Mouse (Mus musculus): Measurements from ENCODE around the gene Fgfr2.
"Not testable (repeated sequence)": the region's sequence is repeated elsewhere in the genome, so short reads cannot be mapped to it uniquely, and the experiment has no call there.

Fgfr2 gene

GRCm38 (mm10) chr7:130165408-130165807 lies 2957.7 kb downstream of the Fgfr2 start:
- DNase-seq = no peak

DNA sequence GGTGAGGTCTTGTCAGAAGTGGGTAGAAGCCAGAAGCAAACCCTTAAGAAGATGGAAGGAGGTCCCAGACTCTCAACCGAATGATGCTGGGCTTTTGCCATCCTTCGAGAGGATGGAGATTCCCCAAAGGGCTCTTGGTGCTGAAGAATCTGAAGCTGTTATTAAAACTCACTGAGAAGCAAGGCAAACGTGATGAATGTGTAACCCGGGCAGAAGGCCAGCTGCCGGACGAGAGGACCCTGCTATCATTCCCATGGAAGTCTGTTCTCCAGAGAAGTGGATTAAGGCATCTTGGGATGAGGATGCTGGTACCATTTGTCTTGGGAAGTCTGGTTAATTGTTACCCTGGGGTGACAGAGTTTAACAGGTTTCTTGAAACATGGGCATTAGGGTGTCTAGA lies 2960.4 kb downstream of the Fgfr2 start:
- DNase-seq = no peak

GRCm38 (mm10) chr7:130161581-130161980 lies 2961.6 kb downstream of the Fgfr2 start:
- DNase-seq = no peak

DNA sequence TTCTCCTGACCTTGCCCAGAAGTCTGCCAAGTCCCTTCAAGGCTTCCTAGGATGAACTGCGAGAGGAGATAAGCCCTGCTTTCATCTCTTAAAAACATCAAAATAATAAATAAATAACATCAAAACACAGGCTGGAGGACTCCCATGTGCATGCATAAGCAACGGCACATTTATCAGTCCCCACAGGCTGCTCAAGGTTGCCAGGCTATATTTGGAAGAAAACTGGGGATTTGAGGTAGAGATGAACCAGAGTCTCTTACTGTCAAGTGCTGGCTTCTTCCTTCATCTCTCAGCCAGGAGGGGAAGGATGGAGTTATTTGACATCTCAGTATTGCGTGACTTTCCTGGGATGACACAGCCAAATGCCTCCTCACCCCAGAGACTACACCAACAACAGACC lies 2964.3 kb downstream of the Fgfr2 start:
- no peak for DNase-seq

- no peak for DNase-seq
These were observed 2969.7 kb downstream of the Fgfr2 start for GRCm38 (mm10) chr7:130153363-130153969.

DNA sequence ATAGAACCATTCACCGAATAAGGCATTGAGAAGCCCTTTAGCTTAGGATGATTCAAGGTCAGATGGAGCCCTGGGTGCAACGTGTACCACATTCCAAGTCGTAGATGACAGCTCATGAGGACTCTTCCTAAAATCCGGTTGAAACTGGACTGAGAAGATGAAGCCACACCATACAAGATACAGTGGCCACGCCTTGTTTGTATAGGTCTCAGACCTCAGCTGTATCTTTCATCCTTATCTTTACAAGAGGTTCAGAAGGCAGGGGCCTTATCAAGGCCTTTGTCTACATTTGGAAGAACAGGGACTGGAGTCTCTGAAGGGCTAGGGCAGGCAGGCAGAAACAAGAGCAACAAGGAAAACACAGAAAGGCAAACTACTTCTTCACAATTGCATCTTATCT lies 2974.2 kb downstream of the Fgfr2 start:
- DNase-seq = no peak

DNA sequence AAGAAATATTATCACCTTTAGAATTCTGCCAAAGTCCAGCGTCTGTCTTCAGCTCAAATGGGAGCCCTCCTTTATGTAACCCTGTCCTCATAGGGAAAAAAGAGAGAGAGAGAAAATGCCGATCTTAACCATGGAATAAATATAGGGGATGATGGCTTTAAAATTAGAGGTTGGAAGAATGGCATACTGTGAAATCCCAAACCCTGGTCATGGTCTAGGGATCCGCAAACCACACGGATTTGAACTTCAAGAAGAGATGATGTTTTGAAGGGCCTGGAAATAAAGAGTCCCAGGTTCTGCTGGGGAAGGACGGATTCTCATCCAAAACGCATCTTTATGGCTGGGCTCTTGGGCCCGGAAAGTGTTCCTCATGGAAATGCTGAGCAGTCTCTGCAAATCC lies 2975.9 kb downstream of the Fgfr2 start:
- no peak for DNase-seq

DNA sequence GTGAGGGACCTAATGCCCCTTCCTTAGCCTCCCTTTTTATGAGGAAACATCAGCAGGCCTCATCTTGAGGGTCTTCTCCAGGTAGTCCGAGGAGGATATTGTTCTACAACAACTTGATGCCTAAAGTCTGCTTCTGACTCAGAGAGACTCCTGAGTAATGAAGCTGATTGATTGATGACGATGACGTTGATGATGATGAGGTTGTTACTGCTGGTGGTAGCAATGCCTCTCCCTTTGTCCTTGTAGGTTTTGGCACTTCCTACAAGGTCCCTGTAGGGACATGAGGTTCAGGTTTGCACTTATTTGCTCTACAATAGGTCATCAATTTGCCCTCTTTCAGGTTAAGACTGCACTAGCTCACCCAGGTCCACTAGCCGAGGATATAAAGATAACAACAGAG lies 2977.9 kb downstream of the Fgfr2 start:
- no peak for DNase-seq

DNA sequence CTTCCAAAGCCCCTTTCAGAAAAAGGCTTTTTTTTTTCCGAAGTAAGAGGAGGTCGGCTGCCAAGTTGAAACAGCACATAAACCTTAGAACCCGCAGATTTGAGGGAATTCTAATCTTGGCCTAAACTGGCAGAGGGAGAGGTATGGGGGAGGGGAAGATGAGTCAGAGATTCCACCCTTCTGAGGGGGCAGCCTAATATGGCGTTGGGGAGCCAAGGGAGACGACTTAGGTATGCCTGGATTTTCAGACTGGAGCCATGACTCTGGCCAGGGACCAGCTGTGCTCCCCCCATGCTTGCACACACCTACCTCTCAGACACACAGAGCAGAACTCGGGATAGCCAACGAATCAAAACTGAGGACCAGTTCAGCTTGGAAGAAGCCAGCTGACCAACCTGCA lies 2979.8 kb downstream of the Fgfr2 start:
- no peak for DNase-seq

- no peak for DNase-seq
These were observed 2981.9 kb downstream of the Fgfr2 start for GRCm38 (mm10) chr7:130141088-130141873.

DNA sequence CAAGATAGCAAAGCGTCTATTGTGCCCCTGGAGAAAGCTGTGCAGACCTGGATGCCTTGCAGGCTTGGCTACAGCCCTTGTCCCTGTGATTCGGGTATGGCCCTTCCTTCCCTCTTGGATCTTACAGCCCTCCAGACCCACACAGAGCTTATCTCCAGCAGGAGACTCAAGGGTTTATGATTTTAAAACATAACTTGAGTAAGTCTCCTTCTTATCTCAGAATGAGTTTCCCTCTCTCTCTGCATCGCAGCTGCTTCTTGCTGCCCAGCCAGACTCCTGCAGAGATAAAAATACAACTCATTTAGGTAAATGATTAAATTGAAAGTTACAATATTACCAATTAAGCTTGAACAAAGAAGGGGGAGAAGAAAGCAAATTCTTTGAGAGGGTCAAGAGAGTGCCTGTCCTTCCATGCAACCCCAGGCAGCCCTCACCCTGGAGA lies 2988.2 kb downstream of the Fgfr2 start:
- DNase-seq = no peak

DNA sequence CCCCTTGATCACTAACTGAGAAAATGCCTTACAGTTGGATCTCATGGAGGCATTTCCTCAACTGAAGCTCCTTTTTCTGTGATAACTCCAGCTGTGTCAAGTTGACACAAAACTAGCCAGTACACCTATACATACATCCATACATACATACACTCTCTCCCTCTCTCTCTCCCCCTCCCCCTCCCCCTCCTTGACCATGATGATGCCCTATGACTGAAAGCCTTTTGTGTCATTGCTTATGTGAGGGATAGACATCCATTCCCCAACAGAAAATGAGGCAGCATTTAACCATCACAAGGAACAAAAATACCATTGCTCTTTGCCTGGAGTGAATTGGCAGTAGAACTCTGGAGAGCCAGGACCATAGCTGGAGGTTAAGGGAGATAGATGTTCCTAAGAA lies 2988.7 kb downstream of the Fgfr2 start:
- DNase-seq = not testable (repeated sequence)

GRCm38 (mm10) chr7:130130226-130130625 lies 2992.9 kb downstream of the Fgfr2 start:
- DNase-seq = no peak

- no peak for DNase-seq
These were observed 2993.7 kb downstream of the Fgfr2 start for GRCm38 (mm10) chr7:130129359-130129960.

- DNase-seq = no peak
These were observed 3001.6 kb downstream of the Fgfr2 start for GRCm38 (mm10) chr7:130121507-130121906.

- no peak for DNase-seq
These were observed 3003.7 kb downstream of the Fgfr2 start for GRCm38 (mm10) chr7:130119466-130119865.

DNA sequence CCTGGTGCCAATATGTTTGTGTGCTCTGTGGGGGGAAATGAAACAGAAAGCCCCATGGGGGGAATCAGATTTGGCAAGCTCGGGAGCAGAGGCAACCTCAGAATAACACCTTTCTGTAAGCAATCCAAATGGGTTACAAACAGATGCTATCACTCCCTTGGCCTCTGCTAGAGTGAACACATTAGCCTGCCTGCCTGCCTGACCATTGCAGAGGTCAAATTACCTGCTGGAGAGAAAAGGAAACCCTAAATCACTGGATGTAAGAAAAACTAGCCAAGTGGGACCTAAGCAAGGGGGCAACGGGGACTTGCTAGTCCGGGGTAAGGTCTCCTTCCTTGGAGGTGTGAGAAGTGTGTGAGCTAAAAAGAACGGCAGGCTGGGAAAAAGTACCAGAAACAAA lies 3004.4 kb downstream of the Fgfr2 start:
- DNase-seq = no peak

DNA sequence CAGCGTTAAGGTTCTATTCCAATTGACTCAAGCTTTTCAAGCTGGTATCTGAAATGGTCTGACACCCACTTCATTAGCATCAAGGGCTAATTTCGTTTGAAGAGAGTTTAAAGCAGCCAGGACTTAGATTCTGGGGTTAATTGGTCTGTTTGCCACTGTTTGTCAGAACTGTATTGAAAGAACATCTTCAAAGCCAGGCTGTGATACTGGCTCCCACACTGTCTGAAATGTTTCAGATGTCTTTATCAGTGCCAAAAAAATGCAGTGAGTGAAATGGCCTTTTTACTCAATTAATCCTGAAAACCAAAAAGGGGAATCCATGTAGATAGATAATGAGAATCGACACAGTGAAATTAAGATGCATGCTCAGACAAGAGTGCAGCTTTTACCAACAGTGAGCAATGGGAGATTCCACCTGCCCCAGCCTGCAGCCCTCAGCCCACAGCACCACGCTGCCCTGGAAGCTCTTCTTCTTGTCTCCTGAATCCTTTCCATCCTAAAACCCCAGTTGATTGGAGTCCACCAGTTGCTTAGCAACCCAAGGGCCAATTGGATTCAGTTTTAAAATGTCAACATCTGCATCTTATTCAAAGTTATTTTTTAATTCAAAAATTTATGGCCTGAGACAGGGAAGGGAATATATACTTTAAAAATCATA lies 3005.6 kb downstream of the Fgfr2 start:
- DNase-seq = no peak

- peak; percentile 41 for DNase-seq
These were observed 3008.7 kb downstream of the Fgfr2 start for GRCm38 (mm10) chr7:130114436-130114835.
